Mouse (Mus musculus): ENCODE measurements around the gene Krtap19-1. TPM values are rescaled to one million over a fixed set of nuclear protein-coding genes. Genes with fewer than 3 reads are reported as not detected.

Gene Krtap19-1
- polyA plus RNA-seq, 1 experiment from 2014 or later: not detected

- Histone ChIP-seq H3K9ac (no peak overlapping the region), H3K9me3 (replicated peaks) (no peaks in the 10 kb centered on the region), H3K4me3 (replicated peaks) (no peak overlapping the region), H3K4me1 (replicated peaks) (no peaks in the 10 kb centered on the region), H3K4me2 (no peak overlapping the region), H3K27me3 (no peaks in the 10 kb centered on the region), H3K27ac (replicated peaks) (no peak overlapping the region), H3K36me3 (replicated peaks) (no peaks in the 10 kb centered on the region)
- no peak for ATAC-seq (ENCODE audit: insufficient read depth)
- 66% methylated on average over 3 of the region's 3 CpGs for WGBS (ENCODE audit: insufficient replicate concordance)
Observed at GRCm38 (mm10) chr16:88823736-88824135, 45.5 kb downstream of the Krtap19-1 start.

- Histone ChIP-seq H3K4me1 (replicated peaks) (no peaks in the 10 kb centered on the region), H3K9me3 (replicated peaks) (no peaks in the 10 kb centered on the region), H3K4me3 (replicated peaks) (no peak within 1 kb of the TSS), H3K27me3 (no peaks in the 10 kb centered on the region), H3K9ac (no peak within 1 kb of the TSS), H3K4me2 (no peak within 1 kb of the TSS), H3K27ac (replicated peaks) (no peak within 1 kb of the TSS), H3K36me3 (replicated peaks) (no peaks in the 10 kb centered on the region)
- WGBS (ENCODE audit: insufficient replicate concordance): 61% methylated on average over 3 of the region's 3 CpGs
- no peak for ATAC-seq (ENCODE audit: insufficient read depth)
Observed at GRCm38 (mm10) chr16:88820066-88820465, 49.1 kb downstream of the Krtap19-1 start, which contains the start of gene Krtap15. Krtap15 (plus strand) TSS chr16:88820215.

Other genes starting within 250 kb of the Krtap19-1 start
- not detected in 2 replicates for gene 2310079G19Rik, start 241.7 kb downstream of the Krtap19-1 start, polyA plus RNA-seq (2015; fragmentation: Nextera tagmentation; extraction: Ambion mirVana)
- not detected in 2 replicates for gene Krtap26-1, start 221.6 kb downstream of the Krtap19-1 start, polyA plus RNA-seq (2015; fragmentation: Nextera tagmentation; extraction: Ambion mirVana)
- gene Krtap27-1, start 197.7 kb downstream of the Krtap19-1 start, polyA plus RNA-seq (2015; fragmentation: Nextera tagmentation; extraction: Ambion mirVana): not detected in 2 replicates
- gene 2310061N02Rik, start 161.4 kb downstream of the Krtap19-1 start, polyA plus RNA-seq (2015; fragmentation: Nextera tagmentation; extraction: Ambion mirVana): not detected in 2 replicates
- gene Krtap13-1, start 140.5 kb downstream of the Krtap19-1 start, polyA plus RNA-seq (2015; fragmentation: Nextera tagmentation; extraction: Ambion mirVana): not detected in 2 replicates
- gene Krtap13, start 117.8 kb downstream of the Krtap19-1 start, polyA plus RNA-seq (2015; fragmentation: Nextera tagmentation; extraction: Ambion mirVana): 0.31 TPM in 1 of 2 replicates, not detected in the other
- gene 2310034C09Rik, start 110.6 kb downstream of the Krtap19-1 start, polyA plus RNA-seq (2015; fragmentation: Nextera tagmentation; extraction: Ambion mirVana): 0.29 TPM in 1 of 2 replicates, not detected in the other
- not detected in 2 replicates for gene 2310057N15Rik, start 95.2 kb downstream of the Krtap19-1 start, polyA plus RNA-seq (2015; fragmentation: Nextera tagmentation; extraction: Ambion mirVana)
- gene Gm5965, start 91.5 kb downstream of the Krtap19-1 start, polyA plus RNA-seq (2015; fragmentation: Nextera tagmentation; extraction: Ambion mirVana): not detected in 2 replicates
- 0.21 TPM in 1 of 2 replicates, not detected in the other for gene Gm20741, start 57.2 kb downstream of the Krtap19-1 start, polyA plus RNA-seq (2015; fragmentation: Nextera tagmentation; extraction: Ambion mirVana)
- gene Krtap15, start 49.2 kb downstream of the Krtap19-1 start, polyA plus RNA-seq (2015; fragmentation: Nextera tagmentation; extraction: Ambion mirVana): not detected in 2 replicates
- not detected in 2 replicates for gene Krtap14, start 43.3 kb downstream of the Krtap19-1 start, polyA plus RNA-seq (2015; fragmentation: Nextera tagmentation; extraction: Ambion mirVana)
- not detected in 2 replicates for gene Krtap19-2, start 4.9 kb upstream of the Krtap19-1 start, polyA plus RNA-seq (2015; fragmentation: Nextera tagmentation; extraction: Ambion mirVana)
- not detected in 2 replicates for gene Krtap19-3, start 8.6 kb upstream of the Krtap19-1 start, polyA plus RNA-seq (2015; fragmentation: Nextera tagmentation; extraction: Ambion mirVana)
- gene Krtap19-4, start 15.7 kb upstream of the Krtap19-1 start, polyA plus RNA-seq (2015; fragmentation: Nextera tagmentation; extraction: Ambion mirVana): not detected in 2 replicates
- not detected in 2 replicates for gene Krtap19-5, start 27.0 kb upstream of the Krtap19-1 start, polyA plus RNA-seq (2015; fragmentation: Nextera tagmentation; extraction: Ambion mirVana)
- gene Krtap19-9b, start 62.9 kb upstream of the Krtap19-1 start, polyA plus RNA-seq (2015; fragmentation: Nextera tagmentation; extraction: Ambion mirVana): not detected in 2 replicates
- gene Krtap16-3, start 93.5 kb upstream of the Krtap19-1 start, polyA plus RNA-seq (2015; fragmentation: Nextera tagmentation; extraction: Ambion mirVana): not detected in 2 replicates
- not detected in 2 replicates for gene Krtap22-2, start 141.3 kb upstream of the Krtap19-1 start, polyA plus RNA-seq (2015; fragmentation: Nextera tagmentation; extraction: Ambion mirVana)
- not detected in 2 replicates for gene Gm10229, start 145.9 kb upstream of the Krtap19-1 start, polyA plus RNA-seq (2015; fragmentation: Nextera tagmentation; extraction: Ambion mirVana)
- gene Krtap6-1, start 162.3 kb upstream of the Krtap19-1 start, polyA plus RNA-seq (2015; fragmentation: Nextera tagmentation; extraction: Ambion mirVana): not detected in 2 replicates
- gene Gm10228, start 172.1 kb upstream of the Krtap19-1 start, polyA plus RNA-seq (2015; fragmentation: Nextera tagmentation; extraction: Ambion mirVana): not detected in 2 replicates
- not detected in 2 replicates for gene Krtap6-5, start 178.5 kb upstream of the Krtap19-1 start, polyA plus RNA-seq (2015; fragmentation: Nextera tagmentation; extraction: Ambion mirVana)
- not detected in 2 replicates for gene 1110025L11Rik, start 194.6 kb upstream of the Krtap19-1 start, polyA plus RNA-seq (2015; fragmentation: Nextera tagmentation; extraction: Ambion mirVana)
- gene Krtap6-3, start 214.6 kb upstream of the Krtap19-1 start, polyA plus RNA-seq (2015; fragmentation: Nextera tagmentation; extraction: Ambion mirVana): not detected in 2 replicates